8 mouse cellular contexts compared by ENCODE assay signal in the genomic region with DNA sequence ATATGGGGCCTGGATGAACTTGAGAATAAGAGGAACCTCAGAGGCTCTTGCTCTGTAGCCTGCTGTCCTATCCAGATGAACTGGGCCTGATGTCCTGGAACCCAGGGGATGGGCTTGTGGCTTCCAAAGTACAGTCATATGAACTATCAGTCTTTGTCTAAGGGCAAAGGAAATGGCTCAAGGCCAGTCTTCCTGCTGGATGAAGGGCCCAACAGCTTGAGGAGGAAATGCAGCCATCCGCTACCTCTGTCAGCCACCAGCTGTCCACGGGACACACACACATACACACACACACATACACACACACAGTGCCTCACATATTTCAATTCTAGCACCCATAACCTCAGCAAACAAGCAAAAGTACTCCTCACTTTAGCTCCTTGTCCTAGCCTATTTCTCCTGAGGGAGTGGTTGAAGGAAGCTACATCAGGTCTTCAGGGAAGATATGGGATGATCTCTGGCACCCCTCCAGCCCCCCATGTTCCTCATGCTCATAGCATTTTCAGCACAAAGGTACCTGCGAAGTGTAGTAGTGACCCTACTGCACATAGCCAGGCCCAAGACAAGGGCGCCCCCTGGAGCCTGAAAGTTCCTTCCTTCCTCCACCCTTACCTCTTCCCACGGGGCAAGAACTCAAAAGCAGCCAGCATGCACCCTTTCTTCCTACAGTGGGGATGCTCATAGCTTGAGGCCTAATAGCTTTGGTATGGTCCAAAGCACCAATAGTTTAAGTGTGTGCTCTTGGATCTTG.
DNase-seq lines count a peak whose midpoint lies in the region; ATAC-seq and TF ChIP-seq lines count a peak whose summit lies in the region.

No protein-coding gene starts in this region.

- peak overlapping the region; percentile 29; the same call in 1 of the 2 replicates for H3K27ac ChIP-seq in cerebellum, adult 2 months (ENCODE audit: insufficient read depth, low read length)
- H3K27ac ChIP-seq in midbrain, embryonic 13.5 days: no peak overlapping the region

- H3K4me1 ChIP-seq in cerebellum, adult 2 months (ENCODE audit: control insufficient read depth, insufficient read depth, low read length): peaks cover 57% of the 10 kb centered on the region
- peaks cover 36% of the 10 kb centered on the region for H3K4me1 ChIP-seq in midbrain, embryonic 13.5 days (replicated peaks)

- no peaks in the 10 kb centered on the region for H3K27me3 ChIP-seq in cerebellum, adult 2 months (ENCODE audit: control insufficient read depth, insufficient read depth, low read length)
- H3K27me3 ChIP-seq in midbrain, embryonic 13.5 days: no peaks in the 10 kb centered on the region

- H3K36me3 ChIP-seq in midbrain, embryonic 13.5 days: no peaks in the 10 kb centered on the region

- ATAC-seq in inflammation-experienced regulatory T-cells, adult 6 months: no peak
- no peak for ATAC-seq in midbrain, embryonic 13.5 days

- no peak for TF ChIP-seq POLR2A in cerebellum, adult 2 months (IDR thresholded peaks at IDR 0.05; ENCODE audit: borderline replicate concordance, insufficient read depth, low read length)

- 34% methylated on average over 5 of the region's 5 CpGs for WGBS in cerebellum, adult 2 months
- 78% methylated on average over 5 of the region's 5 CpGs for WGBS in midbrain, embryonic 13.5 days

- no peaks in the 10 kb centered on the region for H3K9me3 ChIP-seq in midbrain, embryonic 13.5 days

- peak; percentile 47; the same call in 1 of the 2 replicates for TF ChIP-seq CTCF in cerebellum, adult 2 months (IDR thresholded peaks at IDR 0.05; ENCODE audit: borderline replicate concordance, insufficient read depth, low read depth, low read length)

- H3K4me2 ChIP-seq in midbrain, embryonic 13.5 days (replicated peaks): no peak overlapping the region

- no peak overlapping the region for H3K4me3 ChIP-seq in cerebellum, adult 2 months (replicated peaks; ENCODE audit: insufficient read depth, low read depth, low read length)
- H3K4me3 ChIP-seq in midbrain, embryonic 13.5 days (replicated peaks): no peak overlapping the region

- H3K9ac ChIP-seq in midbrain, embryonic 13.5 days (replicated peaks): no peak overlapping the region

- DNase-seq in cerebellum, adult 2 months: peak; percentile 46 to 55
- no peak for DNase-seq in cerebellum, adult 11-12 months
- peak; percentile 33 for DNase-seq in CD4-positive helper T cell, adult 2 months (ENCODE audit: low read depth, low spot score)
- peak; percentile 59 to 76 for DNase-seq in cerebellum, postnatal 25 days
- peak; percentile 80 to 85 for DNase-seq in kidney, adult 8-10 months
- peak; percentile 77 for DNase-seq in lung, postnatal 14 days
